Mouse (Mus musculus) intestine, embryonic 14.5 days (tissue): ENCODE data around the gene Crnn. TPM values are rescaled to one million over a fixed set of nuclear protein-coding genes. Genes with fewer than 3 reads are reported as not detected.
A peak's percentile ranks its signal among the peaks of the same experiment; 100 is the strongest.

ENCODE experiments used
- ATAC-seq: fragments of 200-750 bp; cut with Nextera tagmentation; replicated peaks from 2 replicates; pipeline ENCODE4 v1.8.0; 2017; ENCODE audit warnings: low read depth, moderate number of reproducible peaks, moderate TSS enrichment, moderate library complexity; ENCODE audit not compliant: low FRiP score, low TSS enrichment
- DNase-seq: peaks from one replicate; pipeline ENCODE4 v3.0.0-alpha.2; 2018; ENCODE audit warnings: low spot score
- H3K27ac ChIP-seq: fragments of 300-500 bp; sonication (generic); 2 replicates; pipeline ENCODE4 v1.5.1; 2014; ENCODE audit warnings: low read depth, mild to moderate bottlenecking, control low read depth
- H3K27me3 ChIP-seq: fragments of 300-500 bp; sonication (generic); replicated peaks from 2 replicates; pipeline ENCODE4 v1.6.1; 2014; ENCODE audit warnings: low read length, control low read depth; ENCODE audit not compliant: control insufficient read depth, insufficient read depth
- H3K36me3 ChIP-seq: fragments of 300-500 bp; sonication (generic); 2 replicates; pipeline ENCODE4 v1.6.1; 2014; ENCODE audit warnings: low read length, control low read depth; ENCODE audit not compliant: control insufficient read depth, insufficient read depth
- H3K4me1 ChIP-seq: fragments of 300-500 bp; sonication (generic); replicated peaks from 2 replicates; pipeline ENCODE4 v1.6.1; 2014; ENCODE audit warnings: low read length, control low read depth, mixed read lengths; ENCODE audit not compliant: control insufficient read depth, insufficient read depth
- H3K4me2 ChIP-seq: fragments of 300-500 bp; sonication (generic); 2 replicates; pipeline ENCODE4 v1.6.1; 2014; ENCODE audit warnings: low read length
- H3K4me3 ChIP-seq: fragments of 300-500 bp; sonication (generic); 2 replicates; pipeline ENCODE4 v1.5.1; 2014; ENCODE audit warnings: low read depth, low read length, control low read depth, mixed read lengths
- H3K9ac ChIP-seq: fragments of 300-500 bp; sonication (generic); 2 replicates; pipeline ENCODE4 v1.6.1; 2014; ENCODE audit warnings: mild to moderate bottlenecking, low read length
- H3K9me3 ChIP-seq: fragments of 300-500 bp; sonication (generic); 2 replicates; pipeline ENCODE4 v1.6.1; 2016; ENCODE audit warnings: low read length, control low read depth; ENCODE audit not compliant: control insufficient read depth
- WGBS: fragments of 180-500 bp; shearing (Covaris S2); extraction: QIAGEN DNeasy Blood & Tissue Kit; methylation state at CpG from one replicate; pipeline ENCODE4 v1.1.7; 2014; 5-methylcytosine and 5-hydroxymethylcytosine counted together
- polyA plus RNA-seq: library from polyadenylated mRNA; unstranded; fragments of >200 nt; fragmentation: Nextera tagmentation; extraction: Ambion mirVana; gene quantifications from 2 replicates; pipeline ENCODE4 v1.2.1, GENCODE M21; 2014

The Crnn gene
- not detected in 2 replicates for polyA plus RNA-seq

DNA sequence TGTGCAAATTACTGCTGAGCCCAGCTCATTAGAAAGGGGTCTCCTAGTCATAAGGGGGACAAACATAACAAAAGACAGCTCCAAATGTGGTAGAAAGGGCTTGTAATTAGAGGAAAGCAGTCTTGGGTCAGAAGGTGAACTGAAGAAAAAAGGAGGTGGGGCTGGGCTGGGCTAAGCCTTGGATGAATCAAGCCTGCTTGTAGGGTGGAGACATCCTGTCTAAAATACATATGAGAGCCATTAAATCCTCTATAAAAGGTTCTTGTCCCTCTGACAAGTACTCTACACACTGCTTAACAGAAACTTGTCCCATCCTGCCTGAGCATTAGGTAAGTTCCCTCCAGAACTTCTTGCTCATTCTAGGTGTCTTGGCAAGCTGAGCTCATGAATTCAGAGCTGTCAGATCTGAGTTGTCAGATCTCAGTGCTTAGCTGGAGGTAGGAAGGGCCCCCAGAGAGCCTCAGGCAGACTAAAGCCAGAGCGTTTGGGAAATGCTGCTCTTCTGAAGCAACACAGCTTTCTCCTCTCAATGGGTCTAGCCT is at the start of gene Crnn:
Gene Crnn, plus strand, starts transcription at position 278 of the 542 bp plus-strand sequence.
- Histone ChIP-seq H3K27me3 (no peaks in the 10 kb centered on the region), H3K9ac (no peak within 1 kb of the TSS)

DNA sequence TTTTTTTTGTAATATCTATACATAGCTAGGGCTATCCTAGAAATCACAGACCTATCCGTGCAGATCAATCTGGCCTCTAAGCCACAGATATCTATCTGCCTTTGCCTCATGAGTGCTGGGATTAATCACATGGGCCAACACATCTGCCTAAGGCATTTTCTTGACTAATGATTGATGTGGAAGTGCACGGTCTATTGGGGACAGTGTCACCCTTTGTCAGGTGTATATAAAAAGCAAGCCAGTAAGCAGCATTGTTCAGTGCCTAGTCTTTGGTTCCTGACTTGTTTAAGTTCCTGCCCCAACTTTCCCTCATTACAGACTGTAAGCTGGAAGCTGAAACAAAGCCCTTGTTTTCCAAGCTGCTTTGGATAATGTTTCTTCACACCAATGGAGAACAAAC is 48.1 kb upstream of the Crnn start:
- Histone ChIP-seq H3K4me3 (no peak overlapping the region), H3K9ac (no peak overlapping the region), H3K9me3 (no peaks in the 10 kb centered on the region), H3K4me2 (no peak overlapping the region), H3K4me1 (no peaks in the 10 kb centered on the region), H3K36me3 (no peaks in the 10 kb centered on the region), H3K27me3 (no peaks in the 10 kb centered on the region), H3K27ac (no peak overlapping the region)
- DNase-seq = no peak
- 73% methylated on average over 2 of the region's 2 CpGs for WGBS
- ATAC-seq = no peak

More for the DNA sequence above, at the start of gene Crnn:
- H3K36me3 ChIP-seq = no peaks in the 10 kb centered on the region
- no peak within 1 kb of the TSS for H3K4me3 ChIP-seq
- no peaks in the 10 kb centered on the region for H3K9me3 ChIP-seq
- H3K4me2 ChIP-seq = no peak within 1 kb of the TSS
- no peak for ATAC-seq
- WGBS = 63% methylated on average over 1 of the region's 1 CpGs
- H3K4me1 ChIP-seq = no peaks in the 10 kb centered on the region
- no peak for DNase-seq
- no peak within 1 kb of the TSS for H3K27ac ChIP-seq

DNA sequence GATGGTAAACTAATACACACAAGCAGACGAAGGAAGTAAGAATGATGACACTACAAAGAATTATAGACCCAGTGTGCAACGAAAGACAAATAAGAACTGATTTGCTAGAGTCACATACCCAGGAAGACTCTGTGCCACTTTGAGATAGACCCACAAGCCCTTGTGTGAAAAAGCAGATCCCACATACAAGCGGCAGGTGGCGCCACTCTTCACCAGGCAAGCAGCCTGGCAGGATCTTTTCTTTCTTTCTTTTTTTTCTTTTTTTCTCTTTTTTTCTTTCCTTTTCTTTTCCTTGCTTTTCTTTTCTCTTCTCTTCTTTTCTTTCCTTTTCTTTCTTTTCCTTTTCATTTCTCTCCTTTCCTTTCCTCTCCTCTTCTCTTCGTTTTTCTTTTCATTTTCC is 32.9 kb upstream of the Crnn start:
- H3K9ac ChIP-seq = no peak overlapping the region
- WGBS = 49% methylated on average over 5 of the region's 5 CpGs
- no peak overlapping the region for H3K27ac ChIP-seq
- H3K4me3 ChIP-seq = no peak overlapping the region
- H3K9me3 ChIP-seq = no peaks in the 10 kb centered on the region
- H3K4me2 ChIP-seq = no peak overlapping the region
- no peaks in the 10 kb centered on the region for H3K36me3 ChIP-seq
- ATAC-seq (no peak), DNase-seq (no peak)
- no peaks in the 10 kb centered on the region for H3K4me1 ChIP-seq
- no peaks in the 10 kb centered on the region for H3K27me3 ChIP-seq

DNA sequence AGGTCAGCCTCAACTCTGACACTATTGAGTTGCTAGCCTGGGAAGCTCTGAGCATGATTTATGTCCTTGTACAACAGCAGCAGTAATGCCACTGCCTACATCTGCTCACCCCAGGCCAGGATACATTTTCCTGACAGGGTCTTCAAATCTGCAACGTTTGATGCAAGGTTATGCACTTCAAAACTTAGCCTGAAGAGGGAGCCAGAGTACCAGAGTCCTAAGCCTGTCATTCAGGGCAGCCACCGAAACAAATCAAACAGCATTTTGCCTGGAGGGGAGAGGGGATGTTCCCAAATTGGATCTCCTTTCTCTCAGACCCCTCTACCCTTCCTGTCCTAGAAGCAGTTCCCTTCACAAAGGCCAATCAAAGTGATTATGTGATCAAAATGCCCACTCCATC is 30.1 kb upstream of the Crnn start:
- Histone ChIP-seq H3K27ac (no peak overlapping the region), H3K9me3 (no peaks in the 10 kb centered on the region), H3K36me3 (no peaks in the 10 kb centered on the region), H3K4me3 (no peak overlapping the region), H3K4me2 (no peak overlapping the region), H3K9ac (no peak overlapping the region), H3K27me3 (no peaks in the 10 kb centered on the region), H3K4me1 (no peaks in the 10 kb centered on the region)
- ATAC-seq = no peak
- DNase-seq = peak; percentile 58
- 6% methylated on average over 2 of the region's 2 CpGs for WGBS

DNA sequence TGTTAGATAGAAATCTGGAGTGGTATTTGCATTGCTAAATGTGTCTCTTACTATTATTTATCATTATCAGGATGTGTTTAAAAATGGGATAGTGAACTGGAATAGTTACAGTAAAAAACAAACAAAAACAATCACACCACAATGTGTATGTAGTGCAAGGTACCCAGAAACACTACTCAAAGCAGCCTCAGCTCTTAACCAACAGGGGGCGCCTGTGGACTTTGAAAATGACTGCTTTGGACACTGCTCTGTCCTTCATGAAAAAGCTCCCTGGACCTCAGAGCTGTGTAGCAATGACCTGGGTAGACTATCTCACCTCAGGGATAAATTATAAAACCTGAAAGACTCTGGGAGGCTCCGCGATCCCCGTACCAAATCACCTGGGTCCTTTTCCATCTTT is 25.5 kb upstream of the Crnn start:
- no peaks in the 10 kb centered on the region for H3K9me3 ChIP-seq
- WGBS = 48% methylated on average over 4 of the region's 4 CpGs

DNA sequence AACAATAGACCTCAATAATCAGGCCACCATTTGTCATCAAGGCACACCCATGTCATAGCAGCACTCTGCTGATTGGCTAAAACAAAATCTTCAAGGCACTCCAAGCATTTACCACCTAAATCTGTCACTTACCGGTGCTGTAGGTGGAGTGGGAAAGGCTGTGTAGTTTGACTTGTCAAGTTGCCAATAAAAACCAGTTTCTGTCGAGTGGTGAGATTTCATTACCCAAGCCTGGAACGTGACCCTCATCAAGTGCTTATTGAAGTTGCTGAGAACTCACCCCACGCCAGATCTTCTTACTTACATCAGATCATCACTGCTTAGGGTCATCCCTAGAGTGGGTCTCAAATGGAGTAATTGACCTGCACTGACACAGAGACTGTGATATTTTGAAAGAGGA is 16.5 kb upstream of the Crnn start:
- Histone ChIP-seq H3K27ac (no peak overlapping the region), H3K4me1 (no peaks in the 10 kb centered on the region), H3K4me3 (no peak overlapping the region), H3K27me3 (no peaks in the 10 kb centered on the region), H3K36me3 (no peaks in the 10 kb centered on the region), H3K9ac (no peak overlapping the region), H3K4me2 (no peak overlapping the region), H3K9me3 (no peaks in the 10 kb centered on the region)
- 33% methylated on average over 4 of the region's 4 CpGs for WGBS
- DNase-seq = no peak
- no peak for ATAC-seq

More for the DNA sequence above, 25.5 kb upstream of the Crnn start:
- no peak for ATAC-seq
- Histone ChIP-seq H3K9ac (no peak overlapping the region), H3K36me3 (no peaks in the 10 kb centered on the region), H3K4me3 (no peak overlapping the region), H3K27ac (no peak overlapping the region), H3K4me1 (no peaks in the 10 kb centered on the region), H3K27me3 (no peaks in the 10 kb centered on the region), H3K4me2 (no peak overlapping the region)
- no peak for DNase-seq

DNA sequence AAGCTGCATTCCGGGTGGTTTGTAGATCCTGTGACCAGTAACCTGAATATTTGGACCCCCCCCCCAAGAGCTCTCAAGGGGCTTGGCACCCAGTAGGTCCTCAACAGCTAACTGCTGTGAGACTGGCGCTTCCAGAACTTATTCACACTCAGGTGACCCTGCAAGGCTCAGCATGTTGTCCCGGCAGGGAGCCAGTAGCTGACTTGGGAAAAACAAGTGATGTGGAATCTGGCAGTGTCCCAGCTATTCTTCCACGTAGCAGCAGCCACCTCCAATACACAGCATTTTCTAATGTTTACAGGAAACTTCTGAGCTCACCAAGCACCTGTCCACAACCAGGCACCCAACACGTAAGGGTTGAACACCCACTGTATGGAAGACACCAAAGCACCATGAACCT is 15.5 kb upstream of the Crnn start:
- 56% methylated on average over 5 of the region's 5 CpGs for WGBS
- DNase-seq (no peak), ATAC-seq (no peak)

DNA sequence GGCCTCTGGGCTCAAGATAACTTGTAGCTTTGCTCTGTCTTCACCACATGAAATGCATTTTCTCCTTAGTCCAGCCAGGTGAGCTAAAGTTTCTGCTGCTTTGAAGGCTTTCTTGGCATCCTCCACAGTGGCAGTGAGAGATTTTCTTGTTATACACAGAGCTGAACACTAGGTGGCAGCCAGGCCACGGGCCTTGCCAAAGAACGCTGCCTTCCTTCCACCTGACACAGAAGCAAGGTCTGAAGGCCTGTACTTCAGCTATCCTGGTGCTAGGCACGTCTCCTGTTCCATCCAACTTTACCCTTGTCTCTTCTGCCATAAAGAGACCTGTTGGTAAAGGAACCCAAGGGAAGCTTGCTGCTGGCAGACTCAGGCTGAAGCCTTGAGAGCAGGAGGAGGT is 14.1 kb upstream of the Crnn start:
- 18% methylated on average over 3 of the region's 3 CpGs for WGBS
- ATAC-seq (no peak), DNase-seq (peak; percentile 72)
- no peaks in the 10 kb centered on the region for H3K4me1 ChIP-seq
- no peaks in the 10 kb centered on the region for H3K9me3 ChIP-seq
- H3K4me2 ChIP-seq = no peak overlapping the region
- H3K27ac ChIP-seq = no peak overlapping the region
- no peak overlapping the region for H3K4me3 ChIP-seq
- H3K27me3 ChIP-seq = no peaks in the 10 kb centered on the region
- no peaks in the 10 kb centered on the region for H3K36me3 ChIP-seq
- no peak overlapping the region for H3K9ac ChIP-seq

More for the DNA sequence above, 15.5 kb upstream of the Crnn start:
- no peak overlapping the region for H3K4me2 ChIP-seq
- H3K27me3 ChIP-seq = no peaks in the 10 kb centered on the region
- H3K4me3 ChIP-seq = no peak overlapping the region
- H3K36me3 ChIP-seq = no peaks in the 10 kb centered on the region
- H3K9ac ChIP-seq = no peak overlapping the region
- no peaks in the 10 kb centered on the region for H3K4me1 ChIP-seq
- no peaks in the 10 kb centered on the region for H3K9me3 ChIP-seq
- H3K27ac ChIP-seq = no peak overlapping the region

DNA sequence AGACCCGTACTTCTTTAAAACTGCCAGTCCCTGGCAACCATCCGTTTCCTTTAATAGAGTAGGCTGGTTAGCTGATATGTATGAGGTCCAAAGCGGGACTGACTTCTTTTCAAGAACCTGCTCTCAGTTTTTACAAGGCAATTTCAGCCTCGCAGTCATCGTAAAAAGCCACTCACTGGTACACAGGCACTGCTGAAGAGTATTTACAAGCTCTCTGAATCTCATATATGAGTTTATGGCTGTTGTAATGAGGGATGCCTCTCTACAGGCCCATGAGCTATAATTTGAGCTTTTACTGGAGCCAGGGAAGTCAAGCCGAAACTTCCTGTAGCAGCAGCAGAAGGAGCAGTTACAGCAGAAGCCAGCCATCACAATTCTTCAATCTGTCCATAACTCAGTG is 17.9 kb downstream of the Crnn start:
- H3K4me1 ChIP-seq = no peaks in the 10 kb centered on the region
- ATAC-seq = no peak
- no peaks in the 10 kb centered on the region for H3K9me3 ChIP-seq
- no peak overlapping the region for H3K4me3 ChIP-seq
- H3K9ac ChIP-seq = no peak overlapping the region
- WGBS = 51% methylated on average over 6 of the region's 6 CpGs
- no peaks in the 10 kb centered on the region for H3K36me3 ChIP-seq
- H3K27me3 ChIP-seq = no peaks in the 10 kb centered on the region
- no peak for DNase-seq
- H3K27ac ChIP-seq = no peak overlapping the region
- no peak overlapping the region for H3K4me2 ChIP-seq
